ENCODE assay signal across 15 mouse cellular contexts in the genomic region with DNA sequence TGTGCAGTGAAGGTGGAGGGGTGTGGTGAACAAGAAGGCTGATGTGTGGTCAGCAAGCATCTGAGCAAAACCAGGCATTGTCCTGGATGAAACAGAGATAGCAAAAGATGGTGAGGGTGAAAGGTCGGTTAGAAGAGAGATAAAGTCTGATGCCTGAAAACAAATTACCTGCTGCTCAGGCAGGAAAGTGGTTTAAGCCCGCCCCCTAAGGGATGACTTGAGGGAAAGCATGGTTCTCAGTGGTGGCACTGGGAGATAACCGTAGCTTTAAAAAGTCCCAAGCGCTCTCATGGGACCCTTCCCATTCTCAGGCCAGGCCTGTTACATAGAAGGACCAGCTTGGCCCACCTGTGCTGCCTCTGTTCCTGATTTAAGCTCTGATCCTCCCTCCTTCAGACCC.
DNase-seq lines count a peak whose midpoint lies in the region; ATAC-seq and TF ChIP-seq lines count a peak whose summit lies in the region.
"Had no signal": no experiment of that assay in that cellular context is flagged by ENCODE, and none has a peak within 500 bp of the region (broad histone marks: within the 10 kb centered on the region; RNA-seq: fewer than 3 reads in every experiment).

No protein-coding gene starts in this region.

- H3K4me3 ChIP-seq in forebrain, postnatal 0 days (ENCODE audit: low read depth, low read length): no peak overlapping the region
- H3K4me3 ChIP-seq in forebrain, embryonic 12.5 days (replicated peaks): no peak overlapping the region
- H3K4me3 ChIP-seq in intestine, embryonic 14.5 days (ENCODE audit: low read depth, low read length): no peak overlapping the region
- no peak overlapping the region for H3K4me3 ChIP-seq in intestine, embryonic 15.5 days (replicated peaks)
- H3K4me3 ChIP-seq in hindbrain, embryonic 12.5 days: no peak overlapping the region
- H3K4me3 ChIP-seq: hindbrain, embryonic 15.5 days; kidney, embryonic 15.5 days; limb, embryonic 10.5 days had no signal

- no peak overlapping the region for H3K27ac ChIP-seq in forebrain, postnatal 0 days (ENCODE audit: low read depth, low read length)
- H3K27ac ChIP-seq in forebrain, embryonic 12.5 days: no peak overlapping the region
- H3K27ac ChIP-seq in intestine, embryonic 14.5 days (ENCODE audit: low read depth): no peak overlapping the region
- no peak overlapping the region for H3K27ac ChIP-seq in intestine, embryonic 15.5 days
- H3K27ac ChIP-seq in hindbrain, embryonic 12.5 days: no peak overlapping the region
- H3K27ac ChIP-seq: hindbrain, embryonic 15.5 days; kidney, embryonic 15.5 days; limb, embryonic 10.5 days had no signal

- H3K9ac ChIP-seq in forebrain, postnatal 0 days: no peak overlapping the region
- H3K9ac ChIP-seq in forebrain, embryonic 12.5 days: no peak overlapping the region
- no peak overlapping the region for H3K9ac ChIP-seq in intestine, embryonic 14.5 days (ENCODE audit: low read length)
- no peak overlapping the region for H3K9ac ChIP-seq in intestine, embryonic 15.5 days
- H3K9ac ChIP-seq in hindbrain, embryonic 12.5 days: no peak overlapping the region
- H3K9ac ChIP-seq: hindbrain, embryonic 15.5 days; kidney, embryonic 15.5 days had no signal

- no peak for ATAC-seq in forebrain, postnatal 0 days
- no peak for ATAC-seq in forebrain, embryonic 12.5 days (ENCODE audit: low FRiP score)
- ATAC-seq in intestine, embryonic 14.5 days (replicated peaks; ENCODE audit: low FRiP score, low TSS enrichment, low read depth): 0 out of 2 replicates have a peak, but pooled peaks have one; percentile 19
- ATAC-seq in intestine, embryonic 15.5 days: no peak
- no peak for ATAC-seq in hindbrain, embryonic 12.5 days (ENCODE audit: low FRiP score)

- H3K4me2 ChIP-seq in forebrain, postnatal 0 days (ENCODE audit: low read depth): no peak overlapping the region
- H3K4me2 ChIP-seq in forebrain, embryonic 12.5 days: no peak overlapping the region
- H3K4me2 ChIP-seq in intestine, embryonic 14.5 days (ENCODE audit: low read length): no peak overlapping the region
- H3K4me2 ChIP-seq in intestine, embryonic 15.5 days (replicated peaks): no peak overlapping the region
- H3K4me2 ChIP-seq in hindbrain, embryonic 12.5 days (replicated peaks): no peak overlapping the region
- H3K4me2 ChIP-seq: hindbrain, embryonic 15.5 days; kidney, embryonic 15.5 days had no signal

- no peaks in the 10 kb centered on the region for H3K9me3 ChIP-seq in forebrain, postnatal 0 days (ENCODE audit: low read length)
- no peaks in the 10 kb centered on the region for H3K9me3 ChIP-seq in forebrain, embryonic 12.5 days
- H3K9me3 ChIP-seq in intestine, embryonic 14.5 days (ENCODE audit: control insufficient read depth, low read length): peaks cover 2% of the 10 kb centered on the region; the same call in 1 of the 2 replicates
- no peaks in the 10 kb centered on the region for H3K9me3 ChIP-seq in intestine, embryonic 15.5 days
- no peaks in the 10 kb centered on the region for H3K9me3 ChIP-seq in hindbrain, embryonic 12.5 days (replicated peaks)
- H3K9me3 ChIP-seq: G1E; hindbrain, embryonic 15.5 days; kidney, embryonic 15.5 days; limb, embryonic 10.5 days had no signal

- H3K4me1 ChIP-seq in forebrain, postnatal 0 days (ENCODE audit: insufficient read depth): no peaks in the 10 kb centered on the region
- H3K4me1 ChIP-seq in forebrain, embryonic 12.5 days: no peaks in the 10 kb centered on the region
- H3K4me1 ChIP-seq in intestine, embryonic 14.5 days (replicated peaks; ENCODE audit: control insufficient read depth, insufficient read depth, low read length): peaks cover 16% of the 10 kb centered on the region
- peaks cover 13% of the 10 kb centered on the region for H3K4me1 ChIP-seq in intestine, embryonic 15.5 days (replicated peaks)
- H3K4me1 ChIP-seq in hindbrain, embryonic 12.5 days: no peaks in the 10 kb centered on the region; the same call in 1 of the 2 replicates

- DNase-seq in forebrain, postnatal 0 days: no peak
- DNase-seq in intestine, embryonic 14.5 days (ENCODE audit: low spot score): no peak
- peak; percentile 10 for DNase-seq in thymus, postnatal 14 days
- no peak for DNase-seq in thymus, postnatal 10 days (ENCODE audit: low spot score in 2 of 2)
- DNase-seq in spleen, adult 18-20 months: no peak
- DNase-seq: B cell, adult 2 months; cerebellum, adult 11-12 months; gastrocnemius, postnatal 14 days had no signal

- no peaks in the 10 kb centered on the region for H3K27me3 ChIP-seq in forebrain, postnatal 0 days (ENCODE audit: insufficient read depth, low read length)
- H3K27me3 ChIP-seq in forebrain, embryonic 12.5 days: no peaks in the 10 kb centered on the region
- H3K27me3 ChIP-seq in intestine, embryonic 14.5 days (replicated peaks; ENCODE audit: control insufficient read depth, insufficient read depth, low read length): no peaks in the 10 kb centered on the region
- no peaks in the 10 kb centered on the region for H3K27me3 ChIP-seq in intestine, embryonic 15.5 days (replicated peaks)
- no peaks in the 10 kb centered on the region for H3K27me3 ChIP-seq in hindbrain, embryonic 12.5 days
- H3K27me3 ChIP-seq: hindbrain, embryonic 15.5 days; kidney, embryonic 15.5 days had no signal

- TF ChIP-seq CTCF in forebrain, postnatal 0 days (IDR thresholded peaks at IDR 0.05; ENCODE audit: low read depth): peak; percentile 32; the same call in 1 of the 2 replicates

- H3K36me3 ChIP-seq in forebrain, postnatal 0 days (ENCODE audit: insufficient read depth): no peaks in the 10 kb centered on the region
- no peaks in the 10 kb centered on the region for H3K36me3 ChIP-seq in forebrain, embryonic 12.5 days (replicated peaks)
- no peaks in the 10 kb centered on the region for H3K36me3 ChIP-seq in intestine, embryonic 14.5 days (ENCODE audit: control insufficient read depth, insufficient read depth, low read length)
- H3K36me3 ChIP-seq in intestine, embryonic 15.5 days: no peaks in the 10 kb centered on the region
- H3K36me3 ChIP-seq in hindbrain, embryonic 12.5 days: no peaks in the 10 kb centered on the region
- H3K36me3 ChIP-seq: hindbrain, embryonic 15.5 days; kidney, embryonic 15.5 days; limb, embryonic 10.5 days had no signal

- WGBS in forebrain, postnatal 0 days: 50% methylated on average over 4 of the region's 4 CpGs
- WGBS in forebrain, embryonic 12.5 days: 58% methylated on average over 4 of the region's 4 CpGs
- WGBS in intestine, embryonic 14.5 days: 32% methylated on average over 4 of the region's 4 CpGs
- WGBS in intestine, embryonic 15.5 days: 47% methylated on average over 4 of the region's 4 CpGs
- WGBS in hindbrain, embryonic 12.5 days: 56% methylated on average over 4 of the region's 4 CpGs
